ENCODE assay signal across 8 mouse cellular contexts in genomic region chr11:102053847-102054246, GRCm38 (mm10). TPM values are rescaled to one million over a fixed set of nuclear protein-coding genes. Genes with fewer than 3 reads are reported as not detected.
DNase-seq lines count a peak whose midpoint lies in the region; ATAC-seq lines count a peak whose summit lies in the region.

No protein-coding gene starts in this region.

- no peak for ATAC-seq in forebrain, embryonic 16.5 days
- ATAC-seq in neural tube, embryonic 15.5 days (ENCODE audit: low FRiP score): no peak
- ATAC-seq in limb, embryonic 11.5 days (ENCODE audit: insufficient number of reproducible peaks, low FRiP score, low TSS enrichment, low read depth): no peak

- no peak overlapping the region for H3K4me3 ChIP-seq in forebrain, embryonic 10.5 days
- no peak overlapping the region for H3K4me3 ChIP-seq in forebrain, embryonic 16.5 days (replicated peaks; ENCODE audit: low read length)
- no peak overlapping the region for H3K4me3 ChIP-seq in neural tube, embryonic 15.5 days (replicated peaks)
- H3K4me3 ChIP-seq in limb, embryonic 11.5 days (ENCODE audit: low read depth, low read length): no peak overlapping the region

- H3K4me2 ChIP-seq in forebrain, embryonic 16.5 days (ENCODE audit: low read length): no peak overlapping the region
- H3K4me2 ChIP-seq in neural tube, embryonic 15.5 days: no peak overlapping the region
- H3K4me2 ChIP-seq in limb, embryonic 11.5 days (ENCODE audit: low read depth, severe bottlenecking): no peak overlapping the region

- 25% methylated on average over 9 of the region's 9 CpGs for WGBS in forebrain, embryonic 10.5 days
- 28% methylated on average over 9 of the region's 9 CpGs for WGBS in forebrain, embryonic 16.5 days
- WGBS in neural tube, embryonic 15.5 days: 28% methylated on average over 9 of the region's 9 CpGs
- WGBS in limb, embryonic 11.5 days: 28% methylated on average over 9 of the region's 9 CpGs

- no peak overlapping the region for H3K9ac ChIP-seq in forebrain, embryonic 16.5 days (replicated peaks; ENCODE audit: low read depth, low read length)
- H3K9ac ChIP-seq in neural tube, embryonic 15.5 days (replicated peaks): no peak overlapping the region
- H3K9ac ChIP-seq in limb, embryonic 11.5 days (ENCODE audit: low read length): no peak overlapping the region

- peaks cover 5% of the 10 kb centered on the region; the same call in 1 of the 2 replicates for H3K27me3 ChIP-seq in forebrain, embryonic 10.5 days (ENCODE audit: poor library complexity, severe bottlenecking)
- no peaks in the 10 kb centered on the region for H3K27me3 ChIP-seq in forebrain, embryonic 16.5 days (replicated peaks; ENCODE audit: control insufficient read depth, insufficient read depth, low read length)
- H3K27me3 ChIP-seq in neural tube, embryonic 15.5 days (replicated peaks): no peaks in the 10 kb centered on the region
- no peaks in the 10 kb centered on the region for H3K27me3 ChIP-seq in limb, embryonic 11.5 days (ENCODE audit: control insufficient read depth, insufficient read depth, low read length)

- 0 out of 2 replicates have a peak, but pooled peaks cover 6% of the 10 kb centered on the region for H3K4me1 ChIP-seq in forebrain, embryonic 10.5 days
- H3K4me1 ChIP-seq in forebrain, embryonic 16.5 days (replicated peaks; ENCODE audit: control insufficient read depth, insufficient read depth, low read length): no peaks in the 10 kb centered on the region
- H3K4me1 ChIP-seq in neural tube, embryonic 15.5 days: peaks cover 4% of the 10 kb centered on the region; the same call in 1 of the 2 replicates
- H3K4me1 ChIP-seq in limb, embryonic 11.5 days (ENCODE audit: control insufficient read depth, insufficient read depth, low read length): no peaks in the 10 kb centered on the region

- peak; percentile 54 for DNase-seq in forebrain, embryonic 10.5 days (ENCODE audit: extremely low spot score, low spot score)
- DNase-seq in neural tube, embryonic 10.5 days (ENCODE audit: extremely low spot score, low spot score): peak; percentile 65
- DNase-seq in c-Kit-positive CD71-negative TER-119-negative erythroid progenitor cells, embryonic 14.5 days (ENCODE audit: low read depth): peak; percentile 67
- DNase-seq in forelimb bud, embryonic 11.5 days (ENCODE audit: low read depth, low spot score): peak; percentile 52
- peak; percentile 79 for DNase-seq in limb, embryonic 11.5 days (ENCODE audit: low spot score)
- DNase-seq in spleen, postnatal 4 days (ENCODE audit: low spot score in 2 of 2): peak; percentile 29 to 77

- H3K27ac ChIP-seq in forebrain, embryonic 10.5 days: no peak overlapping the region
- no peak overlapping the region for H3K27ac ChIP-seq in forebrain, embryonic 16.5 days (ENCODE audit: low read length)
- H3K27ac ChIP-seq in neural tube, embryonic 15.5 days (replicated peaks): no peak overlapping the region
- no peak overlapping the region for H3K27ac ChIP-seq in limb, embryonic 11.5 days (replicated peaks; ENCODE audit: low read depth, low read length)

- no peaks in the 10 kb centered on the region for H3K9me3 ChIP-seq in forebrain, embryonic 10.5 days
- no peaks in the 10 kb centered on the region for H3K9me3 ChIP-seq in forebrain, embryonic 16.5 days (ENCODE audit: control insufficient read depth, low read length)
- no peaks in the 10 kb centered on the region for H3K9me3 ChIP-seq in neural tube, embryonic 15.5 days (replicated peaks)
- H3K9me3 ChIP-seq in limb, embryonic 11.5 days (ENCODE audit: control insufficient read depth, low read length): no peaks in the 10 kb centered on the region

- peaks cover 9% of the 10 kb centered on the region for H3K36me3 ChIP-seq in forebrain, embryonic 10.5 days (replicated peaks)
- H3K36me3 ChIP-seq in forebrain, embryonic 16.5 days (ENCODE audit: control insufficient read depth, insufficient read depth): no peaks in the 10 kb centered on the region
- peaks cover 12% of the 10 kb centered on the region; the same call in 1 of the 2 replicates for H3K36me3 ChIP-seq in neural tube, embryonic 15.5 days
- no peaks in the 10 kb centered on the region for H3K36me3 ChIP-seq in limb, embryonic 11.5 days (ENCODE audit: control insufficient read depth, insufficient read depth, low read length)

RNA-seq across cellular contexts. Expression of gene Cd300lg, which starts 12.5 kb away (rescaled TPM):
- polyA plus RNA-seq in forebrain, embryonic 10.5 days (2016; fragmentation: Nextera tagmentation; extraction: Ambion mirVana): 0.14 and 0.23 TPM in 2 replicates
- polyA plus RNA-seq in forebrain, embryonic 16.5 days (2015; fragmentation: Nextera tagmentation; extraction: Ambion mirVana): 0.26 and 0.46 TPM in 2 replicates
- polyA plus RNA-seq in neural tube, embryonic 15.5 days (2015; fragmentation: Nextera tagmentation; extraction: Ambion mirVana): 0.64 and 0.88 TPM in 2 replicates
- 0.35 and 0.47 TPM in 2 replicates for polyA plus RNA-seq in limb, embryonic 11.5 days (2014; fragmentation: Nextera tagmentation; extraction: Ambion mirVana)

RNA-seq across cellular contexts. Expression of gene Mpp3, which starts 25.6 kb away (rescaled TPM):
- 13.5 and 16.1 TPM in 2 replicates for polyA plus RNA-seq in forebrain, embryonic 10.5 days (2016; fragmentation: Nextera tagmentation; extraction: Ambion mirVana)
- 49.3 and 55.2 TPM in 2 replicates for polyA plus RNA-seq in forebrain, embryonic 16.5 days (2015; fragmentation: Nextera tagmentation; extraction: Ambion mirVana)
- 49.6 and 56.6 TPM in 2 replicates for polyA plus RNA-seq in neural tube, embryonic 15.5 days (2015; fragmentation: Nextera tagmentation; extraction: Ambion mirVana)
- polyA plus RNA-seq in limb, embryonic 11.5 days (2014; fragmentation: Nextera tagmentation; extraction: Ambion mirVana): 11.3 and 12.7 TPM in 2 replicates

RNA-seq across cellular contexts. Expression of gene Mpp2, which starts 34.5 kb away (rescaled TPM):
- polyA plus RNA-seq in forebrain, embryonic 10.5 days (2016; fragmentation: Nextera tagmentation; extraction: Ambion mirVana): 15.7 and 16.2 TPM in 2 replicates
- polyA plus RNA-seq in forebrain, embryonic 16.5 days (2015; fragmentation: Nextera tagmentation; extraction: Ambion mirVana): 21.0 and 24.1 TPM in 2 replicates
- 30.4 and 31.8 TPM in 2 replicates for polyA plus RNA-seq in neural tube, embryonic 15.5 days (2015; fragmentation: Nextera tagmentation; extraction: Ambion mirVana)
- 9.1 and 10.7 TPM in 2 replicates for polyA plus RNA-seq in limb, embryonic 11.5 days (2014; fragmentation: Nextera tagmentation; extraction: Ambion mirVana)

RNA-seq across cellular contexts. Expression of gene Ppy, which starts 47.3 kb away (rescaled TPM):
- not detected in 2 replicates for polyA plus RNA-seq in forebrain, embryonic 10.5 days (2016; fragmentation: Nextera tagmentation; extraction: Ambion mirVana)
- not detected in 2 replicates for polyA plus RNA-seq in forebrain, embryonic 16.5 days (2015; fragmentation: Nextera tagmentation; extraction: Ambion mirVana)
- 0.36 TPM in 1 of 2 replicates, not detected in the other for polyA plus RNA-seq in neural tube, embryonic 15.5 days (2015; fragmentation: Nextera tagmentation; extraction: Ambion mirVana)
- polyA plus RNA-seq in limb, embryonic 11.5 days (2014; fragmentation: Nextera tagmentation; extraction: Ambion mirVana): not detected in 2 replicates

RNA-seq across cellular contexts. Expression of gene Pyy, which starts 53.8 kb away (rescaled TPM):
- polyA plus RNA-seq in forebrain, embryonic 10.5 days (2016; fragmentation: Nextera tagmentation; extraction: Ambion mirVana): not detected in 2 replicates
- polyA plus RNA-seq in forebrain, embryonic 16.5 days (2015; fragmentation: Nextera tagmentation; extraction: Ambion mirVana): not detected in 2 replicates
- 1.0 and 7.8 TPM in 2 replicates for polyA plus RNA-seq in neural tube, embryonic 15.5 days (2015; fragmentation: Nextera tagmentation; extraction: Ambion mirVana)
- polyA plus RNA-seq in limb, embryonic 11.5 days (2014; fragmentation: Nextera tagmentation; extraction: Ambion mirVana): not detected in 2 replicates
